Mouse (Mus musculus): ENCODE measurements around the gene Sdr42e1. TPM values are rescaled to one million over a fixed set of nuclear protein-coding genes. Genes with fewer than 3 reads are reported as not detected.

Sdr42e1 gene
- total RNA-seq (2021), result 1 to 10 TPM; 3.4 to 6.1 TPM
- long read RNA-seq, experiment 1, partial matches to known transcripts, result 0 of 11 reads
- long read RNA-seq, experiment 1, other reads (novel, unspliced or antisense), result 6 of 11 reads
- long read RNA-seq, experiment 2, result 0 reads

DNA sequence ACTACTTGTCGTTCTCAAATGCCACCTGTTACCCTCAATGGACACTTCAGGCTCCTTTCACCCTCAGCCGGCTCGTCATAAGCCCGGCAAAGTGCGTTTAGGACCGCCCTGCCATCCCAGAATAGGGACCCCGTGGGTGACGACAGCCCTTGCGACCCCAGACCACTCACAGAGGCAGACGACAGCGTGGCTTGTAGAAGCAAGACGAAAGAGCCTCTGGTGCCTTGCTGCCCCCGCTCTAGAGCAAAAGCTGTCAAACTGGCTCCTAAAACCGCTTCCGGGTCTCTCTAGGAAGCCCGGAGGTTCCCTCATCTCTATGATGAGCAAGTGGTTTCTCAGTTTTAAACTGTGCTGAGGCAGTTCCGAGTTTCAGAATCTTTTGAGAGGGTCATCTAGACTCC lies at the start of gene Sdr42e1:
Sdr42e1 (minus strand) TSS at position 260 of the 401 bp plus-strand sequence.
- DNase-seq, result peak; percentile 65

DNA sequence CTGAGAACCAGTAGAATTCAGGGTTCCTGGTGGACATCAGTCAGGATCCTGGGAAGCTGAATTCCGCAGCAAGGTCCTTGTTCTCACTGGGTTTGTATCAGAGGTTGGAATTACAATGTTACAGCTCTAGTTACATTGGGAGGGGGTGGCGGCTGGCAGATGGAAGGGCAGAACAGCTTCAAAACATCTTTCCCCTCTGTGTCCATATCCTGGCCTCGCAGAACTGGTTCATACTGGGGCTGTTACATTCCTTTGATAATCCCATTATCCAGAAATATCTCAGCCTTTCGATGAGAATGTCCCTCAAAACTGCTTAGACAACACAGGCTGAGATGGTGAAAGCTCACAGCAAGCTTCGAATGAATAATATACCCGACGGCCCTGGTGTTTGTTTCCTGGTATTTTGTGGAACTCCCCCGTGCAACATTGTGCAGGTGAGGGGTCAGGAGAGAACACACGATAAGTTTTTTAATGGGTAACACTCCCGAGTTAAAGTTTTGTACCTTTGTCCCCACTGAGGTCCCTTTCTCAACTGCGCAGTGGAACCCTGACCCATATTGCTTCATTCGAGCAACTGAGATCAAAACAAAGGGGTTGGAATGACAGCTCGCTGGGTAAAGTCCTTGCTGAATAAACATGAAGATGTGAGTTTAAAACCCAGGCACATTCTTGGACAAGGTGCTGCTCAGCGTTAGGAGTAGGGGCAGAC lies 44.8 kb upstream of the Sdr42e1 start:
- no peak for DNase-seq

- no peak for DNase-seq
Observed at GRCm38 (mm10) chr8:117715896-117716295, 42.4 kb upstream of the Sdr42e1 start.

GRCm38 (mm10) chr8:117714604-117715003 lies 41.1 kb upstream of the Sdr42e1 start:
- DNase-seq, result peak; percentile 54

- DNase-seq, result no peak
Observed at GRCm38 (mm10) chr8:117712226-117712625, 38.7 kb upstream of the Sdr42e1 start.

GRCm38 (mm10) chr8:117706141-117706540 lies 32.7 kb upstream of the Sdr42e1 start:
- no peak for DNase-seq

DNA sequence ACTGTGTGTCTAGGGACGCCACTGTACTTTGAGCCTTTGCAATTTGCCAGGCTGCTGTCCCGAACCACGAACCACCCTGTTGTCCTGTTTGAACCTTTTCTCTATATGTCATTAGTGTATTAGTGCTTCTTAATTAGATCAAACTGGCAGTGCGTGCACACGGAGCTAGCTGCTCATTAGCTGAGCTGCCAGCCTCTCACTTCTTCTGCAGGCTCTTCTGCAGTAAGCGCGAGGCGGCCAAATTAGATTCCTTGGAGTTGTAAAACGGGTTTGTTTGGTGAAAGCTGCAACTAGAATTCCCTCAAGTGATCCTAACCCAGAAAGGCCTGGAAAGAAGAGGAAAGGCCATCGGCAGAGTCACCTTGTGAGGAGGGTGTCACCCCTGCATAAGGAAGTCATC lies 29.2 kb upstream of the Sdr42e1 start:
- no peak for DNase-seq

DNA sequence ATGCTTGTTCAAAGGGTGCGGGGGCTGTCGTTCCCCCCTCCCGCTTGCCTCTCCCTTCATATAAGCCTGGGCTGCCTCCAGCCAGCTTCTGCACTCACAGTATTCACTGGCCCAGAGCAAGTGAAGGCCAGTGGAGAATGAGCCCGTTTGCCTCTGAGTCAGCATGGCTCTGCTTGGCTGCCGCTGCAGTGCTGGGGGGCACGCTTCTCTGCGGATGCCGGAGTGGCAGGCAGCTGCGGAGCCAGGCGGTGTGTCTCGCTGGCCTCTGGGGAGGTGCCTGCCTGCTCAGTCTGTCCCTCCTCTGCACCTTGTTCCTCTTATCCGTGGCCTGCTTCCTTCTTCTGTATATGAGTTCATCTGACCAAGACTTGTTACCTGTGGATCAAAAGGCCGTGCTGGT lies 28.4 kb upstream of the Sdr42e1 start, which contains the start of gene Hsd17b2:
Hsd17b2 (plus strand) TSS at position 46 of the 400 bp plus-strand sequence.
- no peak for DNase-seq

DNA sequence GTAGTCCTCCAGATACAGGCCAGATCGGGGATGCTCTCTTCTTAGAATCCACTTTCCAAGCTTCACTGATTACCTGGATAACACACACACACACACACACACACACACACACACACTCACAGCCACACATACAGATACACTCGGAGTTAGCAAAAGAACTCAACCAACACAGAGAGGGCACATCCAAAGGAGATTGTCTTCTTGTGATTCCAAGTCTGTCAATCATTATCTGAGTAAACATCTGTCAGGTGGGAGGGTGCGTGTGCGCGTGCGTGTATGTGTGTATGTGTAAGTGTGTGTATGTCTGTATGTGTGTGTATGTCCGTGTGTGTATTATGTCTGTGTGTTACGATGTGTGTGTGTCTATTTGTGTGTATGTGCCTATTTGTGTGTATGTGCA lies 27.8 kb upstream of the Sdr42e1 start:
- DNase-seq, result no peak

GRCm38 (mm10) chr8:117700699-117701098 lies 27.2 kb upstream of the Sdr42e1 start:
- DNase-seq, result no peak

GRCm38 (mm10) chr8:117697248-117697647 lies 23.8 kb upstream of the Sdr42e1 start:
- DNase-seq, result peak; percentile 59

- no peak for DNase-seq
Observed at GRCm38 (mm10) chr8:117695636-117696035, 22.1 kb upstream of the Sdr42e1 start.

- DNase-seq, result no peak
Observed at GRCm38 (mm10) chr8:117692131-117692530, 18.6 kb upstream of the Sdr42e1 start.

- DNase-seq, result no peak
Observed at GRCm38 (mm10) chr8:117687890-117688289, 14.4 kb upstream of the Sdr42e1 start.

GRCm38 (mm10) chr8:117684504-117684903 lies 11.0 kb upstream of the Sdr42e1 start:
- no peak for DNase-seq

DNA sequence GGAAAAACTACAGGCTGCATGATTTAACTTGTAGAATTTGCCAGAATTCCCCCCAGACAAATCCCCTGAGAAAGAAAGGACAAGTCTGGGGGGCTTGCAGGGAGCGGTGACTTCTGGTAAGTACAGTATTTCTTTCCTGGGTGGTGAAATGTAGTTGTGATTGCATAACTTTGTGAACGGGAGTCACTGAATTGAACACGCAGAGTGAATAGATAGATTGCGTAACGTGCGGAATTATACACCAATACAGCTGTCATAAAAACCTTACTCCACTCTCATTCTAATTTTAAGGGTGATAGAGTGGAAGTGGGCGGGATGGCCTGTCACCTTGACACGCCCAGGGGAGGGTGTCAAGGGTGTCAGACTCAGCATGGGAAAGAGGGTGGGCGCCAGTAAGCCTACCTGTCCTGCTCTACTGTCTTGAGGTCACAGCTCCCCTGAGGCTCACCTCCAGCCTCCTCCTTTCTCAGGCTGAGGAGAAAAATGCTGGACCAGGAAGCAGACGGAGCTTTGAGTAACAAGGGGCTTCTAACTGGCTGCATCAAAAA lies 10.5 kb upstream of the Sdr42e1 start:
- DNase-seq, result no peak

DNA sequence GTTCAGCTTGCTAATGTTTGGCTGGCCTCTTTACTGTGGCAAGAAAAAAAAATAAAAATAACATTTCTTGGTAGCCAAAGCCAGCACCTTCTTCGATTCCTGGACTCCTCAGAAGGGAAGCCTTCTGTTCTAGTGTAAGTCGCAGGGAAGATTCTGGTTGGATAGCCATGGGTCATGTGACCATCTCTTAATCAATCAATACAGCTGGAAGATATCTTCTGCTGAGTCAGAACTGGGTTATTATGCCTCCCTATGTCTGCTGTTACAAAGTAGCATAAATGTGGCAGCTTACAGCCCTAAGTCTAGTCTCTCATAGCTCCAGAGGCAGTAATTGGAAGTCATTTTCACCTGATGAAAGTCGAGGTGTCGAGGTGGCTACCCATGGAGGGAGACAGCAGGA lies 5.2 kb upstream of the Sdr42e1 start:
- no peak for DNase-seq

- no peak for DNase-seq
Observed at GRCm38 (mm10) chr8:117677011-117677410, 3.5 kb upstream of the Sdr42e1 start.

DNA sequence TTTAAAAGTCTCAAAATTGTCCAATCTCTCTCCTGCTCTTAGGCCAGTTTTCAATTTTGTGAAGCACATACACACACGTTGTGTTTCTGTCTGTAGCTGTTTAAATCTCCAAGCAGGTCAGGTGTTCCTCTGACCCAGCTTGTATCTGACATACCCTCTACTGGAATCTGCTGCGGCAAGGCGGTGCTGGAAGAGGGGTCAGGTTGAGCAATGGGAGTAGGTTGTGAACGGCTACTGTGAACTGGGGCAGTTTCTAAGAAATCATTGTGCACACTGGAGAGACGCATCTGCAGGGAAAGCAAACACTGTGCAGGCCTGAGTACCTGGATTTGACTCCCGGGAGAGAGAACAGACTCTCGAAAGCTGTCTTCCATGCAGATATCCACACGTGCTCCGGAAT lies 3.0 kb upstream of the Sdr42e1 start:
- no peak for DNase-seq

DNA sequence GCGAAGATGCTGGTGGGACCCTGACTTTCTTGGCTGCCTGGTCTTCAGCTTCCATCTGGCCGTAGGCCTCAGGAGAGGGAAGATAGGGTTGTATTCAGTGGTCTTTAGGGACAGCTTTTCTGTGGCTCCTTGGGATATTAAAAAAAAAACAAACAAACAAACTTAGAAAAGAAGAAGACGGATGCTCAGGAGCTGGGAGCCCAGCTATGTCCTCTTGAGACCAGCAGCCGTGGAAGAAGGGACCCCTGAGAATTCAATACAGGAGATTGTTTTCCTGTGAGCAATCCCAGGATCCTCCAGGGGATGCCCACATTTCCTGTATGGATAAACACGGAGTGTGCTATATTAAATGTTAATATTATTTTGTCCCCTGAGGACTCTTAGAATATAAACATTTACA lies 1.7 kb upstream of the Sdr42e1 start:
- DNase-seq, result no peak

DNA sequence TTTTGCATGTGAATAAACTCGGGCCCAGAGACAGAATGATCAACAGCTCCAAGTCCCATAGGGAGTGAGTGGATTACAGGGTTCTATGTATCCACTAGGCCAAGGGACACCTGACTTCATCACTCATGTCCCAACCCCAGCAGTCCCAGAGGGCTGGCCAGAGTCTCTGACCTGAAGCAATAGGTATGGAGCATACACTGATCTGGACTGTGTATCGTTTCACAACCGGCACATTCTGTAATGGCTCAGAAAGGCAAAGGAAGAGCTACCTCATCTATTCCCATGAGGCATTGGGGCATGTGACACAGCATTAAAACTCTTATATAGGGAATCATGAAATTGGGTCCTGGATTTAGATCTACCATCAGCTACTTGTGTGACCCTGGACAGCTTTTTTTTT lies 931 bp downstream of the Sdr42e1 start:
- no peak for DNase-seq

DNA sequence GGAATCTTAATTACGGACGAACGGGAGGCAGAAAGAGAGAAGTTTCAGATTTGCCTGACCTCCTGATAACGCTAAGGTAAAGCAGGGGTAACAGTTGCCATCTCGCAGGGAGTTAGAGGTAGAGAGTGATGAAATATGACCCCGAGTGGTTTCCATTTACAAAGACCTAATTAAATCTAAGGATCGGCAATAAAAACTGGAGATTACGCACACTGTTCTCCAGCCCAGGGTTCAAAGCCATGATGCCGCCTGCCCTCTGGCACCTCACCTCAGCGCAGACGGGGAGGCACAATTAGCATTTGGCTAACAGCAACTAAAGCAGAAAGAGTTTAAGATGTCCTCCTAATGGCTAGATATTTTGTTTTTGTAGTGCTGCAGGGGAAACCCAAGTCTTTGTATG lies 3.0 kb downstream of the Sdr42e1 start:
- no peak for DNase-seq

- no peak for DNase-seq
Observed at GRCm38 (mm10) chr8:117667349-117668124, 6.0 kb downstream of the Sdr42e1 start.
